Mouse (Mus musculus) heart, embryonic 12.5 days (tissue): ENCODE measurements around the gene Sema4g. TPM values are rescaled to one million over a fixed set of nuclear protein-coding genes. Genes with fewer than 3 reads are reported as not detected.
A peak's percentile ranks its signal among the peaks of the same experiment; 100 is the strongest.

ENCODE experiments used
- ATAC-seq: fragments of 200-750 bp; cut with Nextera tagmentation; 2 replicates; pipeline ENCODE4 v1.8.0; 2017; ENCODE audit warnings: moderate TSS enrichment, moderate library complexity; ENCODE audit not compliant: insufficient number of reproducible peaks, low FRiP score
- H3K27ac ChIP-seq: fragments of 300-500 bp; sonication (generic); 2 replicates; pipeline ENCODE4 v1.5.1; 2016; ENCODE audit warnings: mild to moderate bottlenecking, moderate library complexity; ENCODE audit not compliant: poor library complexity, severe bottlenecking
- H3K27me3 ChIP-seq: fragments of 300-500 bp; sonication (generic); replicated peaks from 2 replicates; pipeline ENCODE4 v1.6.1; 2016; ENCODE audit warnings: mild to moderate bottlenecking, moderate library complexity
- H3K36me3 ChIP-seq: fragments of 300-500 bp; sonication (generic); 2 replicates; pipeline ENCODE4 v1.6.1; 2016; ENCODE audit warnings: mild to moderate bottlenecking, moderate library complexity
- H3K4me1 ChIP-seq: fragments of 300-500 bp; sonication (generic); replicated peaks from 2 replicates; pipeline ENCODE4 v1.6.1; 2016; ENCODE audit warnings: mild to moderate bottlenecking
- H3K4me2 ChIP-seq: fragments of 300-500 bp; sonication (generic); 2 replicates; pipeline ENCODE4 v1.6.1; 2016; ENCODE audit warnings: mild to moderate bottlenecking, moderate library complexity
- H3K4me3 ChIP-seq: fragments of 300-500 bp; sonication (generic); 2 replicates; pipeline ENCODE4 v1.5.1; 2016; ENCODE audit warnings: mild to moderate bottlenecking
- H3K9ac ChIP-seq: fragments of 300-500 bp; sonication (generic); 2 replicates; pipeline ENCODE4 v1.6.1; 2016; ENCODE audit warnings: mild to moderate bottlenecking, moderate library complexity
- H3K9me3 ChIP-seq: fragments of 300-500 bp; sonication (generic); replicated peaks from 2 replicates; pipeline ENCODE4 v1.6.1; 2016; ENCODE audit warnings: mild to moderate bottlenecking, moderate library complexity
- WGBS: fragments of 180-500 bp; shearing (Covaris S2); methylation state at CpG from one replicate; pipeline ENCODE4 v1.1.7; 2016; 5-methylcytosine and 5-hydroxymethylcytosine counted together
- polyA plus RNA-seq: library from polyadenylated mRNA; unstranded; fragments of >200 nt; fragmentation: Nextera tagmentation; extraction: Ambion mirVana; gene quantifications from 2 replicates; pipeline ENCODE4 v1.2.1, GENCODE M21; 2016

Sema4g gene
- polyA plus RNA-seq, 1 experiment from 2014 or later = 1.0 TPM

GRCm38 (mm10) chr19:45040214-45040613 lies 51.3 kb downstream of the Sema4g start:
- Histone ChIP-seq H3K4me3 (no peak overlapping the region), H3K27me3 (peaks cover 95% of the 10 kb centered on the region)
- 40% methylated on average over 13 of the region's 13 CpGs for WGBS

DNA sequence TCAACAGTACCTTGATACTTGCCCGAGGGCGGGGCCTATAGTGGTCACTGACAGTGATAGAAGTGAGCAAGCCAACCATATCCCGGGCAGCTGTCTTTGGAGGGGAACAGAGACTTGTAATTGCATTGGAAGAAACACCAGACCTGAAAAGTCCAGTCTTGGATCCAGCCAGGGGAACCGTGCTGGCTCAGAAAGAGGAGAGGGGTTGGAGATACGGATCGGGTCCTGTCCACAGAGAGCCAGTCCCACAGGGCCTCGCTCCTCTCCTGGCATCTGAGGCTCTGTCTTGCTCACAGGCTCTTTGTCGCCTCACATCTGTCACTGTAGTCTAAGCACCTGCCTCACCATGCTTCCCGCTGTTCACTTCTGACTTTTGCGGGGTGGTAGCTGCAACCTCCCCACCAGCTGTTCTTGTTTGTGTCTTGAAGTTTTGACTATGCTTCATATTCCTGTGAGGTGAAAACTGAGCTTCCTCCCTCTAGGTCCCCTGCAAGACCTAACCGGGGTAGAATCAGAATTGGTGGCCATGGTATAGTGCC lies 55.6 kb downstream of the Sema4g start:
- WGBS = 53% methylated on average over 11 of the region's 11 CpGs
- H3K27ac ChIP-seq = no peak overlapping the region
- H3K4me3 ChIP-seq = no peak overlapping the region
- ATAC-seq = no peak
- H3K36me3 ChIP-seq = 0 out of 2 replicates have a peak, but pooled peaks cover under 1% of the 10 kb centered on the region
- H3K27me3 ChIP-seq = peaks cover 69% of the 10 kb centered on the region
- no peak overlapping the region for H3K4me2 ChIP-seq
- peaks cover 27% of the 10 kb centered on the region for H3K4me1 ChIP-seq
- H3K9ac ChIP-seq = no peak overlapping the region
- H3K9me3 ChIP-seq = no peaks in the 10 kb centered on the region

More at GRCm38 (mm10) chr19:45040214-45040613, 51.3 kb downstream of the Sema4g start:
- Histone ChIP-seq H3K27ac (no peak overlapping the region), H3K9ac (no peak overlapping the region), H3K4me2 (no peak overlapping the region), H3K9me3 (no peaks in the 10 kb centered on the region), H3K4me1 (no peaks in the 10 kb centered on the region), H3K36me3 (no peaks in the 10 kb centered on the region)
- ATAC-seq = no peak

DNA sequence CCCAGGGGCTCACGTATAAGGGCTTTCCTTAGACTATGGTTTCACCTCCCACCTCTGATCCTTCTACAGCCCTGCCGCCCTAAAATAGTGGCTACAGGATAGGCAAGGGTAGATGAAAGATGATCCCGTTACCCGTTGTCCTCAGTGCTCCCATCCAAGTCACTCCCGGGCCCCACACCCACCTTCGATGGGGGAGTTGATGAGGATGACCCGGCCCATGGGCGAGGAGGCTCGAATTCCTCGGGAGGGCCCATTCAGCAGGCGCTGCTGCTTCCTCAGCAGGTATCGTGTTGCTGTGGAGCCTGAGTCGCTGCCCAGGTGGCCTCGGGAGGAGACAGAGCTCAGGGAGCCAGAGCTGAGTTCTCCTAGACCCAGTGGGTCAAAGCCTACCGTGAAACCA lies 56.3 kb downstream of the Sema4g start:
- no peak overlapping the region for H3K4me2 ChIP-seq
- 35% methylated on average over 15 of the region's 15 CpGs for WGBS
- H3K4me3 ChIP-seq = no peak overlapping the region
- H3K27me3 ChIP-seq = peaks cover 61% of the 10 kb centered on the region
- ATAC-seq = no peak
- no peaks in the 10 kb centered on the region for H3K9me3 ChIP-seq
- H3K9ac ChIP-seq = no peak overlapping the region
- H3K27ac ChIP-seq = no peak overlapping the region
- H3K36me3 ChIP-seq = peaks cover 6% of the 10 kb centered on the region; the same call in 1 of the 2 replicates
- peaks cover 28% of the 10 kb centered on the region for H3K4me1 ChIP-seq

GRCm38 (mm10) chr19:45045651-45046050 lies 56.8 kb downstream of the Sema4g start, which contains the start of gene Pdzd7:
Gene Pdzd7 (minus strand): TSS chr19:45045717.
- Histone ChIP-seq H3K9me3 (no peaks in the 10 kb centered on the region), H3K27me3 (peaks cover 57% of the 10 kb centered on the region), H3K27ac (no peak within 1 kb of the TSS), H3K4me1 (peaks cover 28% of the 10 kb centered on the region), H3K36me3 (peaks cover 10% of the 10 kb centered on the region), H3K4me3 (peak within 1 kb of the TSS; percentile 63), H3K4me2 (peak within 1 kb of the TSS; percentile 83), H3K9ac (peak within 1 kb of the TSS; percentile 79; the same call in 1 of the 2 replicates)
- WGBS = 72% methylated on average over 5 of the region's 5 CpGs
- ATAC-seq = no peak

GRCm38 (mm10) chr19:45046523-45047321 lies 57.8 kb downstream of the Sema4g start:
- peaks cover 47% of the 10 kb centered on the region for H3K27me3 ChIP-seq
- H3K36me3 ChIP-seq = peaks cover 20% of the 10 kb centered on the region
- peak overlapping the region; percentile 79 for H3K9ac ChIP-seq
- peak; percentile 67 for ATAC-seq
- no peaks in the 10 kb centered on the region for H3K9me3 ChIP-seq
- WGBS = 2% methylated on average over 34 of the region's 34 CpGs
- peak overlapping the region; percentile 83 for H3K4me2 ChIP-seq
- H3K27ac ChIP-seq = 0 out of 2 replicates have a peak overlapping the region, but pooled peaks have one; percentile 93
- peaks cover 28% of the 10 kb centered on the region for H3K4me1 ChIP-seq
- H3K4me3 ChIP-seq = peak overlapping the region; percentile 63

DNA sequence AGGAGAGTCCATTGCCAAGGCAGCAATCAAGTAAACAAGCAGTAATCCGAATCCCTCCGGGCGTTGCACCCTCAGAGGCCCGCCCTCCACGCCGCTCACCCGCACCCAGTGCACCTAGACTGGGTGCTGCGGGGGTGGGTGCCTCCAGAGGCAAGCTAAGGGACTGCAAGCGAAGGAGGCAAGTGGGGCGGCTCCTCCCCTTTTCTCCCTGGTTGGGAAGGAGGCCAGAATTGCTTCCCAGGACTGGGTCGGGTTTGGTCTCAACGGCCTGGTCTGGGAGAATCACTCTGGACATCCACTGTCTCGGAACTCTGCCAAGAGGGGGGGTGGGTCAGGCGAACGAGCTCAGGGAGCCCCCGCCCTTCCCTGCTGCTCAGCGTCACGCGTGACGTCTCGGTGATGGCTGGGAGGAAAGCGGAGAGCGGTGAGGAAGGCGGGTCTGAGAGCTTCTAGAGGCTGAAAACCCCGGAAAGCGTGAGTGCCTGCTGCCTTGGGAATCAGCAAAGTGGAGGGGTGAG lies 58.6 kb downstream of the Sema4g start, which contains the start of gene Sfxn3:
TSS of gene Sfxn3 (plus strand) at position 87 of the 518 bp plus-strand sequence.
- peaks cover 28% of the 10 kb centered on the region for H3K4me1 ChIP-seq
- peak within 1 kb of the TSS; percentile 93 for H3K27ac ChIP-seq
- peaks cover 39% of the 10 kb centered on the region for H3K27me3 ChIP-seq
- peak within 1 kb of the TSS; percentile 63 for H3K4me3 ChIP-seq
- under 1% methylated on average over 26 of the region's 26 CpGs for WGBS
- peak within 1 kb of the TSS; percentile 83 for H3K4me2 ChIP-seq
- H3K36me3 ChIP-seq = peaks cover 28% of the 10 kb centered on the region
- H3K9ac ChIP-seq = peak within 1 kb of the TSS; percentile 79
- peak; percentile 89 for ATAC-seq
- no peaks in the 10 kb centered on the region for H3K9me3 ChIP-seq

- H3K9ac ChIP-seq = peak overlapping the region; percentile 79
- peak; percentile 76 for ATAC-seq
- 28% methylated on average over 11 of the region's 11 CpGs for WGBS
Measured at GRCm38 (mm10) chr19:45047935-45048643, 59.2 kb downstream of the Sema4g start.

DNA sequence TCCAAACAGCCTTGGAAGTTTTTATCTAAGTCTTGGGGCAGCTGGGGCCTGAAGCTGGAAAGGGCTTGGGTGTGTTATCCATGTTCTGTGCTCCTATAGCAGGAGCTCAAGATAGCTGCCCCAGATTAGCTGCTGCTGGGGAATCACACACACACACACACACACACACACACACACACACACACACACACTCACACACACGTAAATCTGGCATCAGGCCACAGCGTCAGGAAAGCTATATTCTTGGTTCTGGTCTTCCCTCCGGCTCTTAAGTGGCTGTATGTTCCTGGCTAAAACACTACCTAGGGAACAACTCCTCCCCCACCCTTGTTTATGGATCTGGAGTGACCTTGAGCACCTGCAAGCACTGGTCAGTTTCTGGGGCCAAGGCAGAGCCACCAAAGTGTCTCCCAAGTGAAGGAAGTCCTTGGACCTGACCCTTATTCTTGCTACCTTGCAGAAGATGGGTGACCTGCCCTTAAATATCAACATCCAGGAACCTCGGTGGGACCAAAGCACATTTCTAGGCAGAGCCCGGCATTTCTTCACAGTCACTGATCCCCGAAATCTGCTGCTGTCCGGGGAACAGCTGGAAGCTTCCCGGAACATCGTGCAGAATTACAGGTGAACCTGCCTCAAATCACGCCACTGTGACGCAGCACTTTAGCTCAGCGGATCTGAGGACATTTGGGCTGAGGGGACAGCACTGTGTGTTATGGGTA lies 59.9 kb downstream of the Sema4g start:
- Histone ChIP-seq H3K27ac (peak overlapping the region; percentile 93), H3K4me3 (peak overlapping the region; percentile 63), H3K27me3 (peaks cover 27% of the 10 kb centered on the region), H3K9ac (peak overlapping the region; percentile 79), H3K9me3 (no peaks in the 10 kb centered on the region), H3K4me1 (peaks cover 28% of the 10 kb centered on the region), H3K36me3 (peaks cover 41% of the 10 kb centered on the region), H3K4me2 (peak overlapping the region; percentile 83)
- 73% methylated on average over 12 of the region's 12 CpGs for WGBS
- no peak for ATAC-seq

More at GRCm38 (mm10) chr19:45047935-45048643, 59.2 kb downstream of the Sema4g start:
- Histone ChIP-seq H3K36me3 (peaks cover 34% of the 10 kb centered on the region), H3K4me2 (peak overlapping the region; percentile 83), H3K4me1 (peaks cover 28% of the 10 kb centered on the region), H3K27ac (peak overlapping the region; percentile 93), H3K9me3 (no peaks in the 10 kb centered on the region), H3K27me3 (peaks cover 34% of the 10 kb centered on the region), H3K4me3 (peak overlapping the region; percentile 63)

DNA sequence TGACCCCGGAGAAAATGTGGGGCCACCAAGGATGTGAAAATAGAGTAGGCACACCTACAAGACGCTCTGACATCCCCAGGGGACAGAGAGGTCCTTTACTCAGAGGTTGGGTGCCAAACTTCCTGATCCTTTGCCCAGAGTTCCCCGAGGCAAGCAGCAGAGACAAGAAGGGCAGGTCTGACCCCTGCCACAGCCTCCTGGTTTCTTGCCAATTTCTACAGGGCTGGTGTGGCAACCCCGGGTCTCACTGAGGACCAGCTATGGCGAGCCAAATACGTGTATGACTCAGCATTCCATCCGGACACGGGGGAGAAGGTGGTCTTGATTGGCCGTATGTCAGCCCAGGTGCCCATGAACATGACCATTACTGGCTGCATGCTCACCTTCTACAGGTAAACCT lies 60.6 kb downstream of the Sema4g start:
- no peak overlapping the region for H3K4me2 ChIP-seq
- ATAC-seq = no peak
- H3K9me3 ChIP-seq = no peaks in the 10 kb centered on the region
- H3K27ac ChIP-seq = no peak overlapping the region
- peaks cover 45% of the 10 kb centered on the region for H3K36me3 ChIP-seq
- H3K27me3 ChIP-seq = peaks cover 21% of the 10 kb centered on the region
- WGBS = 77% methylated on average over 9 of the region's 9 CpGs
- no peak overlapping the region for H3K9ac ChIP-seq
- peaks cover 28% of the 10 kb centered on the region for H3K4me1 ChIP-seq
- H3K4me3 ChIP-seq = no peak overlapping the region
